Mouse (Mus musculus): ENCODE measurements at regions not wholly inside any gene's neighbourhood (a gene's known extent, or its start where the extent isn't known, plus 50 kb on each side); places are given as distances from the start of the nearest gene placed in this dataset.

DNA sequence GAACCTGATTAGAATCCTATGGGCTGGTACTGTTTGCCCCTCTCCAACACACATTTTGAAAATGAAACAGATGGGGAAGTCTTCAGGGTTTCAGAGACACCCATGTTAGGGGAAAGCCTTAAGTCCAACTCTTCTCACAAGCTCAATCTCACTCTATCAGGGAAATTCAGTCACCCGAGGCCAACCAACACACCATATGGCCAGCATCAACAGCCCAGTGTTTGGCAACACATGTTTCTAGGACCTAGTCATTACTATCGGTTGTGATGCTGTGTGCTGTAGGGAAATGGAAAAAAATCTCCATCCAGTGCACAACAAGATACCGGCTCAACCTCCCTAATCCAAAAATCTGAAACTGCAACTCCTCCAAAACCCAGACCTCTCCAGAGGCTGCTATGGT lies 124.6 kb upstream of the Ly86 start:
- Histone ChIP-seq H3K9ac (ENCODE audit: low read length) (no peak overlapping the region), H3K4me2 (ENCODE audit: low read depth, low read length) (no peak overlapping the region), H3K9me3 (replicated peaks; ENCODE audit: control insufficient read depth, low read length) (no peaks in the 10 kb centered on the region), H3K36me3 (ENCODE audit: control insufficient read depth, insufficient read depth, low read length) (no peaks in the 10 kb centered on the region), H3K4me3 (replicated peaks; ENCODE audit: low read length) (no peak overlapping the region), H3K27me3 (ENCODE audit: control insufficient read depth, insufficient read depth, low read length) (no peaks in the 10 kb centered on the region), H3K27ac (ENCODE audit: low read length) (no peak overlapping the region), H3K4me1 (ENCODE audit: control insufficient read depth, insufficient read depth, low read length) (no peaks in the 10 kb centered on the region)
- ATAC-seq (ENCODE audit: insufficient read depth, low FRiP score), result no peak
- 67% methylated on average over 3 of the region's 3 CpGs for WGBS

DNA sequence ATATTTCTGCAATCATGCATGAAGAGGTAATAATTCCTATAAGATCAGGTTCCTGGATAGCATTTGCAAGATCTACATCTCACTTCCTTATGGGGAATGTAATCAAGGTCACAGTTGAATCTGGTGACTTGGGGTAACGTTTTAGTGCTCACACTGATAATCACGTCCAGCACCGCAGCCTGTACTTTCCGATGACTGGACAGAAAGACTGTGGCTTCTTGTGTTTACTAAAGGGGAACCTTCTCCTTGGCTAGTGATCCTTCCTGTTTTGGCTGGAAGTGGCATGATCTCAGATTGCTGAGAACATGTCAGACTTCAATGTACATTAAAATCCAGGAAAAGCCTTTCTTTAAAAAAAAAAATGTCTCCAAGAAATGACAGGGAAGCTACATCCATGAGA lies 126.4 kb upstream of the Ly86 start:
- H3K36me3 ChIP-seq (ENCODE audit: control insufficient read depth, insufficient read depth, low read length), result no peaks in the 10 kb centered on the region
- no peaks in the 10 kb centered on the region for H3K4me1 ChIP-seq (ENCODE audit: control insufficient read depth, insufficient read depth, low read length)
- H3K9me3 ChIP-seq (replicated peaks; ENCODE audit: control insufficient read depth, low read length), result no peaks in the 10 kb centered on the region
- no peak overlapping the region for H3K4me2 ChIP-seq (ENCODE audit: low read depth, low read length)
- no peaks in the 10 kb centered on the region for H3K27me3 ChIP-seq (ENCODE audit: control insufficient read depth, insufficient read depth, low read length)
- WGBS, result 78% methylated on average over 4 of the region's 4 CpGs
- ATAC-seq (ENCODE audit: insufficient read depth, low FRiP score), result no peak
- no peak overlapping the region for H3K27ac ChIP-seq (ENCODE audit: low read length)
- no peak overlapping the region for H3K4me3 ChIP-seq (replicated peaks; ENCODE audit: low read length)
- H3K9ac ChIP-seq (ENCODE audit: low read length), result no peak overlapping the region

DNA sequence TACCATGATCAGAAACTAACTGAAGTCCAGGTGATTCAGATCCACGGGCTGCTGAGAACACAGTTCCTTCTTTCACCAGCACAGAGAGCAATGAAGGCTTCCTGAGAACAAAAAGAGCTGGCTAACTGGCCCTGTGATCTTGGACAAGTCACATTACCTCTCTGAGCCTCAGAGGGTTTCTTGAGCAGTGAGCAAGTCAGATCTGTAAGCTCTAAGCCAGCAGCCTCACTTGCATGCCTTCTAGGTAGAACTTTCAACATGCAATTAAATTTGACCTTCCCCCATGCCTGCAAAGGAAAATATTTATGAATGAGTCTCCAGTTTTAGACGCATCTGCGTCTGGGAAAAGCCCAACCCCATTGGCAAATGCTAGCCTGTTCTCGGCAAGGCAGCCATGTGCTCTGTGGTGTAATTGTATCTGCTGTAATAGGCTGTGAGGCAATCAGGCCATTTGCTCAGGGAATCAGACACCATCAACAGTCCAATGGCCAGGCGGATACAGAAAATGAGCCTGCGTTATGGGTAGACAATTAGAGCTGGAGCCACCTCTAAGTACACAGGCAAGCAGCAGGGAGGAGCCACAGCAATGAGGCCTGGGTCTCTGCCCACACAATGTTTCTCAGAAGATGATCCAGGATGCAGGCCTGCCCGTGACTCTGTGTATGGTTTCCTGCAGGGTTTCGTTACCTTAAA lies 130.3 kb upstream of the Ly86 start:
- Histone ChIP-seq H3K9me3 (replicated peaks; ENCODE audit: control insufficient read depth, low read length) (no peaks in the 10 kb centered on the region), H3K27ac (ENCODE audit: low read length) (no peak overlapping the region), H3K4me2 (ENCODE audit: low read depth, low read length) (no peak overlapping the region), H3K4me3 (replicated peaks; ENCODE audit: low read length) (no peak overlapping the region), H3K36me3 (ENCODE audit: control insufficient read depth, insufficient read depth, low read length) (no peaks in the 10 kb centered on the region), H3K27me3 (ENCODE audit: control insufficient read depth, insufficient read depth, low read length) (no peaks in the 10 kb centered on the region), H3K9ac (ENCODE audit: low read length) (no peak overlapping the region), H3K4me1 (ENCODE audit: control insufficient read depth, insufficient read depth, low read length) (no peaks in the 10 kb centered on the region)
- ATAC-seq (ENCODE audit: insufficient read depth, low FRiP score), result no peak
- WGBS, result 51% methylated on average over 8 of the region's 8 CpGs

DNA sequence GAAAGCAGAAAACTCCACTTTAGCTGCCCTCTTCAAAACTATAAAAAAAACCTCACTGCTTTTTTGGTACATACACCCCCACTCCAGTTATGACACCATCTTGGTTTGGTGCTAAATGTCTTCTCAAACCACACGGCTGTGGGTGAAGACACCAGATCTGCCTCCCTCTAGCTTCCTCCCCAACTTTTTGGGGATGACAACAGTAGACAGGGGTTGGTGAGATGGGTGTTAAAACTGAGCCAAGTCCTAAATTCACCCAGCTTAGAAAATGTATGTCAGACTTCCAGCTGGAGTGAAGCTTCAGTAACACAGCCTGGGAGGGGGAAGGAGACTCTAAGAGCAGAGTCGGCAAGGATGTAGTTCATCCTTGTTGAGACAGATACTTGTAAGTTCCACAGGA lies 147.1 kb upstream of the F13a1 start:
- H3K4me2 ChIP-seq (ENCODE audit: low read depth, low read length), result no peak overlapping the region
- 81% methylated on average over 2 of the region's 2 CpGs for WGBS

DNA sequence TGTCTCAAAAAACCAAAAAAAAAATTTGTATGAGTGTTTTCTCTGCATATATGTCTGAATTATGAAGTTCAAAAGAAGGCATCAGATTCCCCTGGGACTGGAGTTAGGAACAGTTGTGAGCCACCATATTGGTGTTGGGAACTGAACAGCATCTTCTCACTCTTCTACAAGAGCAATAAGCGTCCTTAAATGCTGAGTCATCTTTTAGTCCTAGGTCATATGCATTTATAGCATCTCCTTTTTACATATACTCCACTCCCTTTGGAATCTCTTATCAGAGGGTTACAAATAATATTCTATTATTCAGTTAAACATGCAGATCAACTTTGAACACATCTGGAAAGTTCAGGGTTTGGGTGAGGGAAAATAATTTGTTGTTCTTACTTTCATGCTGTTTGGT lies 145.8 kb upstream of the F13a1 start:
- H3K36me3 ChIP-seq (ENCODE audit: control insufficient read depth, insufficient read depth, low read length), result no peaks in the 10 kb centered on the region
- H3K9me3 ChIP-seq (replicated peaks; ENCODE audit: control insufficient read depth, low read length), result no peaks in the 10 kb centered on the region
- no peaks in the 10 kb centered on the region for H3K27me3 ChIP-seq (ENCODE audit: control insufficient read depth, insufficient read depth, low read length)
- WGBS, result 71% methylated on average over 1 of the region's 1 CpGs
- no peak overlapping the region for H3K9ac ChIP-seq (ENCODE audit: low read length)
- H3K4me1 ChIP-seq (ENCODE audit: control insufficient read depth, insufficient read depth, low read length), result no peaks in the 10 kb centered on the region
- H3K27ac ChIP-seq (ENCODE audit: low read length), result no peak overlapping the region
- no peak overlapping the region for H3K4me3 ChIP-seq (replicated peaks; ENCODE audit: low read length)
- no peak overlapping the region for H3K4me2 ChIP-seq (ENCODE audit: low read depth, low read length)
- no peak for ATAC-seq (ENCODE audit: insufficient read depth, low FRiP score)

More for the DNA sequence above, 147.1 kb upstream of the F13a1 start:
- H3K9me3 ChIP-seq (replicated peaks; ENCODE audit: control insufficient read depth, low read length), result no peaks in the 10 kb centered on the region
- no peaks in the 10 kb centered on the region for H3K27me3 ChIP-seq (ENCODE audit: control insufficient read depth, insufficient read depth, low read length)
- H3K4me3 ChIP-seq (replicated peaks; ENCODE audit: low read length), result no peak overlapping the region
- H3K9ac ChIP-seq (ENCODE audit: low read length), result no peak overlapping the region
- H3K36me3 ChIP-seq (ENCODE audit: control insufficient read depth, insufficient read depth, low read length), result no peaks in the 10 kb centered on the region
- no peak overlapping the region for H3K27ac ChIP-seq (ENCODE audit: low read length)
- H3K4me1 ChIP-seq (ENCODE audit: control insufficient read depth, insufficient read depth, low read length), result no peaks in the 10 kb centered on the region
- no peak for ATAC-seq (ENCODE audit: insufficient read depth, low FRiP score)

DNA sequence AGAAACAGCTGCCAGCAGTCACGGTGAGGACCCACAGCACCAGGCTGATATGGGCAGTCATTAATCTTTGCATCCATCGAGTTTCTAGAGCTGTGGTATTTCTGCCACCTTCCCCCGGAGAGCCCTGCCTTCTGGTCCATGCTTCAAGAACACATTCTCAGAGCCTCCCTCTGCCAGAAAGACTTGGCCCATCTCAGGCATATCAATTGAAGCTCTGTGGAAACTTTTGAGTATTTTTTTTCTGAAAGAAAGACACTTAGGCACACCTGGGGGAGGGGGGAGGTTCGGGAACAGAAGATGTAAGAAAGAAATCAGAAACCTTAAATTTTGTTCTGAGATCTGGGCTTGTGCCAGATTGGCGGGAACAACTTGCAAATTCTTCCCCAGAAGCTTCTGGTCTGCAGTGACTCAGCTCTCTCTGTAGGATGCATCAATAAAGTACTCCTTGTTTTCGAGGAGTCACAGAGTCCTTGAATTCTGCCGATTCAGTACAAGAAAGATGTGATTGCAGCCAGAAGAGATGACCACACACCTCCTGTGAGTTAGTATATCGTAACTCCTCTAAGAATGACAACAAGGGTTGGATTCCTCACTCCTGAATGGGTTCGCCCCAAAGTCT lies 131.2 kb upstream of the F13a1 start:
- 54% methylated on average over 9 of the region's 9 CpGs for WGBS
- H3K4me3 ChIP-seq (replicated peaks; ENCODE audit: low read length), result no peak overlapping the region
- no peak overlapping the region for H3K9ac ChIP-seq (ENCODE audit: low read length)
- H3K4me2 ChIP-seq (ENCODE audit: low read depth, low read length), result no peak overlapping the region
- no peaks in the 10 kb centered on the region for H3K27me3 ChIP-seq (ENCODE audit: control insufficient read depth, insufficient read depth, low read length)
- H3K27ac ChIP-seq (ENCODE audit: low read length), result no peak overlapping the region
- no peaks in the 10 kb centered on the region for H3K36me3 ChIP-seq (ENCODE audit: control insufficient read depth, insufficient read depth, low read length)
- no peaks in the 10 kb centered on the region for H3K9me3 ChIP-seq (replicated peaks; ENCODE audit: control insufficient read depth, low read length)
- ATAC-seq (ENCODE audit: insufficient read depth, low FRiP score), result no peak
- no peaks in the 10 kb centered on the region for H3K4me1 ChIP-seq (ENCODE audit: control insufficient read depth, insufficient read depth, low read length)

DNA sequence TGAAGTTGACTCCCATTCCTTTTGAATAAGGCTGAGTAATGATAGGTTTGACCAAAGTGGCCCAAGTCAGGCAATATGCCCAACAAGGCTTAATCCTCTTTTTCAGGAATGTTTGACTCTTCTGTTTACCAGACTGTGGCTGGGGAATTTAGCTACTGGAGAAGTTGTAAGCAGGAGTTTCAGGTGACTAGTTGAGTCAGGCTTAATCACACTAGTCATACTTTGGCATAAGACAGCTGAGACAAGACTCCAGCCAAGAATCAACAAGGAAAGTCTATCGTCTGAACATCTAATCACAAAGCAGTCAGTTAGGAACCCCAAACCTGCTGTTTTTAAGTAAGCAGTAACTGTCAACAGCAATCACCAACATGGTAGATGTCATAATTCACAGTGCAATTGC lies 126.5 kb upstream of the F13a1 start:
- no peaks in the 10 kb centered on the region for H3K9me3 ChIP-seq (replicated peaks; ENCODE audit: control insufficient read depth, low read length)
- ATAC-seq (ENCODE audit: insufficient read depth, low FRiP score), result no peak
- no peak overlapping the region for H3K4me3 ChIP-seq (replicated peaks; ENCODE audit: low read length)
- no peak overlapping the region for H3K9ac ChIP-seq (ENCODE audit: low read length)
- H3K27me3 ChIP-seq (ENCODE audit: control insufficient read depth, insufficient read depth, low read length), result no peaks in the 10 kb centered on the region
- no peaks in the 10 kb centered on the region for H3K4me1 ChIP-seq (ENCODE audit: control insufficient read depth, insufficient read depth, low read length)
- H3K27ac ChIP-seq (ENCODE audit: low read length), result no peak overlapping the region
- H3K4me2 ChIP-seq (ENCODE audit: low read depth, low read length), result no peak overlapping the region
- no peaks in the 10 kb centered on the region for H3K36me3 ChIP-seq (ENCODE audit: control insufficient read depth, insufficient read depth, low read length)
- 62% methylated on average over 1 of the region's 1 CpGs for WGBS

DNA sequence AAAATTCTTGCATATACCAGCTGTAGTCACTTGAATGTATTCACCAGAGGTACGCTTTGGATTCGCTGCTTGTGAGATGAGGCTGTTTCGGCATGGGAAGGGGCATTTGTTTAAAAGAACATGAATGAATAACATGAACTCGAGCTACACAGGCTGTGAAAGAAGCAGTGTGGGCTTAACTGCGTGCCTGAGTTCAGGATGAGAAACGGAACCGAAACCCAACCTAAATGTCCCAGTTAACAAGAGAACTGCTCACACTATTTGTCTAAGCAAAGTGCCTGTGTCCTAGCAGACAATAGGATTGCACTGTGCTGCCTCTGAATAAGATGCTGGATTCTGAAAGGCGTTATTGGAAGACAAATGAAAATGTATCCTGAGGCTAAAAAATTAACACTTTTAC lies 126.0 kb upstream of the F13a1 start:
- Histone ChIP-seq H3K9ac (ENCODE audit: low read length) (no peak overlapping the region), H3K36me3 (ENCODE audit: control insufficient read depth, insufficient read depth, low read length) (no peaks in the 10 kb centered on the region), H3K4me2 (ENCODE audit: low read depth, low read length) (no peak overlapping the region), H3K9me3 (replicated peaks; ENCODE audit: control insufficient read depth, low read length) (no peaks in the 10 kb centered on the region), H3K27me3 (ENCODE audit: control insufficient read depth, insufficient read depth, low read length) (no peaks in the 10 kb centered on the region), H3K4me3 (replicated peaks; ENCODE audit: low read length) (no peak overlapping the region), H3K27ac (ENCODE audit: low read length) (no peak overlapping the region), H3K4me1 (ENCODE audit: control insufficient read depth, insufficient read depth, low read length) (no peaks in the 10 kb centered on the region)
- 86% methylated on average over 8 of the region's 8 CpGs for WGBS
- ATAC-seq (ENCODE audit: insufficient read depth, low FRiP score), result no peak

DNA sequence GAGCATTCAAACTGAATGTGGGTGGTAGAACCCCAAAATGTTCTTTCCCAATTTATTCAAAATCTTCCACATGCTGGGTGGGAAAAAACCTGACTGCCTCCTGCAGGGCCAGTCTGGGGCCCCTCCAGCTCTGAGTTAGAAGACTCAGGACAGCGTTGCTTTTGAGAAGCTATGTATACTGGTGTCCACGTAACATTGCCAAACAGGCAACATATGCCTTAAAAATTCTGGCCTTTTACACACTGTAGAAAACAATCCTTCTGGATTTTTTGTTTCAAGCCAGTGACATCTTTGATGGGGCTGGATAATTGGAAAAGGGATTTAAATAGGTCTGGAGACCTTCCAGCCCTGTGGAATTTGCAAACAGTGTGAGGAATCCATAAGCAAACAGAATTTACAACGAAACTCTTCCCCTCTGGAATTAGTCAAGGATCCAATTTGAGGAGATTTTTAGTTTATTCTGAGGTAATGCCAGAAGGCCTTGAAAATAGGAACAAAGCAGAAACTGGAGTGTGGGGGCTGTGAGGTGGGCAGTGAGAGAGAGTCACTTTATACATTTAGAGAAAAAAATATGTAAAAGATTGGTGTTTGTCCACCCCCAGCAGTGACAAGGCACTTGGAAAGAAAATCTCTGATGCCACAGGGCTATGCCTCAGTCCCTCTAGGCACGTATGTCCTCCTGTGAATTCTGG lies 108.9 kb upstream of the F13a1 start:
- ATAC-seq (ENCODE audit: insufficient read depth, low FRiP score), result no peak
- H3K4me1 ChIP-seq (ENCODE audit: control insufficient read depth, insufficient read depth, low read length), result no peaks in the 10 kb centered on the region
- 53% methylated on average over 4 of the region's 4 CpGs for WGBS
- H3K9ac ChIP-seq (ENCODE audit: low read length), result no peak overlapping the region
- no peaks in the 10 kb centered on the region for H3K9me3 ChIP-seq (replicated peaks; ENCODE audit: control insufficient read depth, low read length)
- no peaks in the 10 kb centered on the region for H3K36me3 ChIP-seq (ENCODE audit: control insufficient read depth, insufficient read depth, low read length)
- H3K27ac ChIP-seq (ENCODE audit: low read length), result no peak overlapping the region
- no peaks in the 10 kb centered on the region for H3K27me3 ChIP-seq (ENCODE audit: control insufficient read depth, insufficient read depth, low read length)
- no peak overlapping the region for H3K4me3 ChIP-seq (replicated peaks; ENCODE audit: low read length)
- H3K4me2 ChIP-seq (ENCODE audit: low read depth, low read length), result no peak overlapping the region

Data from stomach, embryonic 16.5 days (tissue).